Mouse (Mus musculus): ENCODE measurements around the gene Xpr1. TPM values are rescaled to one million over a fixed set of nuclear protein-coding genes. Genes with fewer than 3 reads are reported as not detected.

Gene Xpr1
- total and polyA plus RNA-seq, 3 experiments: 11.5 to 176 (median 43.4) TPM

GRCm38 (mm10) chr1:155303402-155303801, 113.8 kb downstream of the Xpr1 start:
- no peaks in the 10 kb centered on the region for H3K9me3 ChIP-seq (replicated peaks)
- DNase-seq (ENCODE audit: low spot score) (no peak), ATAC-seq (ENCODE audit: extremely low read depth, insufficient number of reproducible peaks, low FRiP score, poor library complexity, severe bottlenecking) (no peak)
- H3K4me3 ChIP-seq (ENCODE audit: low read depth, low read length): no peak overlapping the region
- no peaks in the 10 kb centered on the region; the same call in 1 of the 2 replicates for H3K4me1 ChIP-seq (ENCODE audit: insufficient read depth, low read depth, low read length)
- peaks cover 66% of the 10 kb centered on the region for H3K36me3 ChIP-seq (replicated peaks)
- no peak for TF ChIP-seq GATA2 (IDR thresholded peaks at IDR 0.05; ENCODE audit: borderline replicate concordance, low read depth, low read length)
- no peak for TF ChIP-seq CTCF (IDR thresholded peaks at IDR 0.05; ENCODE audit: low read depth, low read length)
- TF ChIP-seq POLR2AphosphoS5 (IDR thresholded peaks at IDR 0.05; ENCODE audit: insufficient replicate concordance, low read depth, low read length): no peak
- TF ChIP-seq GATA1 (IDR thresholded peaks at IDR 0.05; ENCODE audit: borderline replicate concordance, low read length): no peak
- TF ChIP-seq TAL1 (conservative IDR thresholded peaks at IDR 0.05; ENCODE audit: low read depth, low read length): no peak
- no peaks in the 10 kb centered on the region for H3K27me3 ChIP-seq (ENCODE audit: insufficient read depth, low read length)

- Histone ChIP-seq H3K36me3 (replicated peaks) (peaks cover 45% of the 10 kb centered on the region), H3K27me3 (ENCODE audit: insufficient read depth, low read length) (no peaks in the 10 kb centered on the region), H3K4me1 (ENCODE audit: insufficient read depth, low read depth, low read length) (peaks cover 2% of the 10 kb centered on the region; the same call in 1 of the 2 replicates), H3K4me3 (ENCODE audit: low read depth, low read length) (no peak overlapping the region), H3K9me3 (replicated peaks) (no peaks in the 10 kb centered on the region)
- ATAC-seq (ENCODE audit: extremely low read depth, insufficient number of reproducible peaks, low FRiP score, poor library complexity, severe bottlenecking) (no peak), DNase-seq (ENCODE audit: low spot score) (no peak)
- no peak for TF ChIP-seq POLR2AphosphoS5 (IDR thresholded peaks at IDR 0.05; ENCODE audit: insufficient replicate concordance, low read depth, low read length)
- TF ChIP-seq TAL1 (conservative IDR thresholded peaks at IDR 0.05; ENCODE audit: low read depth, low read length): no peak
- no peak for TF ChIP-seq GATA2 (IDR thresholded peaks at IDR 0.05; ENCODE audit: borderline replicate concordance, low read depth, low read length)
These were observed 119.6 kb downstream of the Xpr1 start for GRCm38 (mm10) chr1:155297615-155298014.

- ATAC-seq (ENCODE audit: extremely low read depth, insufficient number of reproducible peaks, low FRiP score, poor library complexity, severe bottlenecking): no peak
- no peaks in the 10 kb centered on the region for H3K9me3 ChIP-seq (replicated peaks)
- DNase-seq (ENCODE audit: low spot score): no peak
These were observed 120.0 kb downstream of the Xpr1 start for GRCm38 (mm10) chr1:155297203-155297602.

GRCm38 (mm10) chr1:155293446-155293845, 123.8 kb downstream of the Xpr1 start:
- DNase-seq (ENCODE audit: low spot score) (peak; percentile 33), ATAC-seq (ENCODE audit: extremely low read depth, insufficient number of reproducible peaks, low FRiP score, poor library complexity, severe bottlenecking) (0 out of 2 replicates have a peak, but pooled peaks have one; percentile 15)
- Histone ChIP-seq H3K27me3 (ENCODE audit: insufficient read depth, low read length) (no peaks in the 10 kb centered on the region), H3K36me3 (replicated peaks) (peaks cover 56% of the 10 kb centered on the region), H3K4me1 (ENCODE audit: insufficient read depth, low read depth, low read length) (peaks cover 2% of the 10 kb centered on the region; the same call in 1 of the 2 replicates), H3K4me3 (ENCODE audit: low read depth, low read length) (no peak overlapping the region), H3K9me3 (replicated peaks) (no peaks in the 10 kb centered on the region)
- no peak for TF ChIP-seq TAL1 (conservative IDR thresholded peaks at IDR 0.05; ENCODE audit: low read depth, low read length)
- peak; percentile 22; the same call in 1 of the 2 replicates for TF ChIP-seq CTCF (IDR thresholded peaks at IDR 0.05; ENCODE audit: low read depth, low read length)
- TF ChIP-seq GATA1 (IDR thresholded peaks at IDR 0.05; ENCODE audit: borderline replicate concordance, low read length): no peak

More at GRCm38 (mm10) chr1:155297203-155297602, 120.0 kb downstream of the Xpr1 start:
- H3K4me3 ChIP-seq (ENCODE audit: low read depth, low read length): no peak overlapping the region
- H3K4me1 ChIP-seq (ENCODE audit: insufficient read depth, low read depth, low read length): peaks cover 2% of the 10 kb centered on the region; the same call in 1 of the 2 replicates
- TF ChIP-seq GATA1 (IDR thresholded peaks at IDR 0.05; ENCODE audit: borderline replicate concordance, low read length) (no peak), POLR2AphosphoS5 (IDR thresholded peaks at IDR 0.05; ENCODE audit: insufficient replicate concordance, low read depth, low read length) (no peak), CTCF (IDR thresholded peaks at IDR 0.05; ENCODE audit: low read depth, low read length) (no peak), TAL1 (conservative IDR thresholded peaks at IDR 0.05; ENCODE audit: low read depth, low read length) (no peak)
- H3K36me3 ChIP-seq (replicated peaks): peaks cover 47% of the 10 kb centered on the region
- H3K27me3 ChIP-seq (ENCODE audit: insufficient read depth, low read length): no peaks in the 10 kb centered on the region

- Histone ChIP-seq H3K27me3 (ENCODE audit: insufficient read depth, low read length) (no peaks in the 10 kb centered on the region), H3K4me1 (ENCODE audit: insufficient read depth, low read depth, low read length) (peaks cover 10% of the 10 kb centered on the region), H3K4me3 (ENCODE audit: low read depth, low read length) (no peak overlapping the region), H3K36me3 (replicated peaks) (peaks cover 76% of the 10 kb centered on the region), H3K9me3 (replicated peaks) (peaks cover 3% of the 10 kb centered on the region)
- TF ChIP-seq GATA2 (IDR thresholded peaks at IDR 0.05; ENCODE audit: borderline replicate concordance, low read depth, low read length) (no peak), TAL1 (conservative IDR thresholded peaks at IDR 0.05; ENCODE audit: low read depth, low read length) (no peak), CTCF (IDR thresholded peaks at IDR 0.05; ENCODE audit: low read depth, low read length) (no peak), GATA1 (IDR thresholded peaks at IDR 0.05; ENCODE audit: borderline replicate concordance, low read length) (no peak), POLR2AphosphoS5 (IDR thresholded peaks at IDR 0.05; ENCODE audit: insufficient replicate concordance, low read depth, low read length) (no peak)
- ATAC-seq (ENCODE audit: extremely low read depth, insufficient number of reproducible peaks, low FRiP score, poor library complexity, severe bottlenecking) (no peak), DNase-seq (ENCODE audit: low spot score) (no peak)
These were observed 127.8 kb downstream of the Xpr1 start for GRCm38 (mm10) chr1:155289411-155289810.

- no peak for TF ChIP-seq POLR2AphosphoS5 (IDR thresholded peaks at IDR 0.05; ENCODE audit: insufficient replicate concordance, low read depth, low read length)
- TF ChIP-seq GATA1 (IDR thresholded peaks at IDR 0.05; ENCODE audit: borderline replicate concordance, low read length): no peak
- TF ChIP-seq CTCF (IDR thresholded peaks at IDR 0.05; ENCODE audit: low read depth, low read length): no peak
- TF ChIP-seq TAL1 (conservative IDR thresholded peaks at IDR 0.05; ENCODE audit: low read depth, low read length): no peak
- TF ChIP-seq GATA2 (IDR thresholded peaks at IDR 0.05; ENCODE audit: borderline replicate concordance, low read depth, low read length): no peak
- Histone ChIP-seq H3K4me3 (ENCODE audit: low read depth, low read length) (no peak overlapping the region), H3K27me3 (ENCODE audit: insufficient read depth, low read length) (no peaks in the 10 kb centered on the region), H3K36me3 (replicated peaks) (peaks cover 88% of the 10 kb centered on the region), H3K9me3 (replicated peaks) (peaks cover 3% of the 10 kb centered on the region), H3K4me1 (ENCODE audit: insufficient read depth, low read depth, low read length) (peaks cover 19% of the 10 kb centered on the region)
- no peak for DNase-seq (ENCODE audit: low spot score)
- ATAC-seq (ENCODE audit: extremely low read depth, insufficient number of reproducible peaks, low FRiP score, poor library complexity, severe bottlenecking): no peak
These were observed 129.2 kb downstream of the Xpr1 start for GRCm38 (mm10) chr1:155288033-155288432.
